Mouse (Mus musculus) megakaryocyte-erythroid progenitor cell, adult 5-6 weeks (primary cell): ENCODE measurements around the gene Cc2d2a. TPM values are rescaled to one million over a fixed set of nuclear protein-coding genes. Genes with fewer than 3 reads are reported as not detected.

Source experiments
- total RNA-seq, 2 experiments: library from RNA; stranded (forward) in 1 of 2; stranded (reverse) in 1 of 2; fragments of 200-1000, 215-1000 nt in 1 of 2; fragments of >200 nt in 1 of 2; fragmentation: Nextera tagmentation in 1 of 2; gene quantifications; 2 replicates each; pipeline ENCODE4 v1.2.3; 2014 to 2017

Cc2d2a gene
- total RNA-seq, 2 experiments from 2014 or later = 0.33 TPM; not detected in 1

Other genes starting within 250 kb of the Cc2d2a start
- gene C1qtnf7, start 146.8 kb upstream of the Cc2d2a start, total RNA-seq (2014; fragmentation: Nextera tagmentation) = not detected in 2 replicates
- not detected in 2 replicates for gene C1qtnf7, start 146.8 kb upstream of the Cc2d2a start, total RNA-seq (2017)
- gene Bst1, start 156.5 kb downstream of the Cc2d2a start, total RNA-seq (2014; fragmentation: Nextera tagmentation) = 1.7 TPM in 1 of 2 replicates, not detected in the other
- 0.38 TPM in 1 of 2 replicates, not detected in the other for gene Bst1, start 156.5 kb downstream of the Cc2d2a start, total RNA-seq (2017)
- gene Fbxl5, start 159.3 kb downstream of the Cc2d2a start, total RNA-seq (2014; fragmentation: Nextera tagmentation) = 23.3 and 36.0 TPM in 2 replicates
- gene Fbxl5, start 159.3 kb downstream of the Cc2d2a start, total RNA-seq (2017) = 27.5 and 52.1 TPM in 2 replicates
- gene Cd38, start 206.2 kb downstream of the Cc2d2a start, total RNA-seq (2014; fragmentation: Nextera tagmentation) = 0.74 and 1.2 TPM in 2 replicates
- 0.57 TPM in 1 of 2 replicates, not detected in the other for gene Cd38, start 206.2 kb downstream of the Cc2d2a start, total RNA-seq (2017)